Mouse (Mus musculus) midbrain, embryonic 16.5 days (tissue): ENCODE measurements at regions not wholly inside any gene's neighbourhood (a gene's known extent, or its start where the extent isn't known, plus 50 kb on each side); places are given as distances from the start of the nearest gene placed in this dataset.

Experiments used
- ATAC-seq: fragments of 200-750 bp; cut with Nextera tagmentation; 2 replicates; pipeline ENCODE4 v1.8.0; 2017; ENCODE audit warnings: moderate TSS enrichment
- H3K27ac ChIP-seq: fragments of 300-500 bp; sonication (generic); 2 replicates; pipeline ENCODE4 v1.5.1; 2014; ENCODE audit warnings: mild to moderate bottlenecking, low read length, mixed read lengths
- H3K27me3 ChIP-seq: fragments of 300-500 bp; sonication (generic); 2 replicates; pipeline ENCODE4 v1.6.1; 2014; ENCODE audit warnings: low read depth, low read length, mixed read lengths; ENCODE audit not compliant: control insufficient read depth, insufficient read depth
- H3K36me3 ChIP-seq: fragments of 300-500 bp; sonication (generic); 2 replicates; pipeline ENCODE4 v1.6.1; 2014; ENCODE audit warnings: mild to moderate bottlenecking, low read length, moderate library complexity, mixed read lengths; ENCODE audit not compliant: control insufficient read depth, insufficient read depth
- H3K4me1 ChIP-seq: fragments of 300-500 bp; sonication (generic); 2 replicates; pipeline ENCODE4 v1.6.1; 2014; ENCODE audit warnings: mild to moderate bottlenecking, low read length, mixed read lengths; ENCODE audit not compliant: control insufficient read depth, insufficient read depth
- H3K4me2 ChIP-seq: fragments of 300-500 bp; sonication (generic); 2 replicates; pipeline ENCODE4 v1.6.1; 2014; ENCODE audit warnings: mild to moderate bottlenecking, low read length, mixed read lengths
- H3K4me3 ChIP-seq: fragments of 300-500 bp; sonication (generic); 2 replicates; pipeline ENCODE4 v1.5.1; 2014; ENCODE audit warnings: low read depth, mild to moderate bottlenecking, low read length, moderate library complexity, mixed read lengths
- H3K9ac ChIP-seq: fragments of 300-500 bp; sonication (generic); 2 replicates; pipeline ENCODE4 v1.6.1; 2014; ENCODE audit warnings: low read depth, low read length, mixed read lengths
- H3K9me3 ChIP-seq: fragments of 300-500 bp; sonication (generic); replicated peaks from 2 replicates; pipeline ENCODE4 v1.6.1; 2014; ENCODE audit warnings: mild to moderate bottlenecking, low read length, mixed read lengths; ENCODE audit not compliant: control insufficient read depth, poor library complexity, severe bottlenecking
- WGBS: fragments of 180-500 bp; shearing (Covaris S2); extraction: QIAGEN DNeasy Blood & Tissue Kit; methylation state at CpG from one replicate; pipeline ENCODE4 v1.1.7; 2014; 5-methylcytosine and 5-hydroxymethylcytosine counted together

DNA sequence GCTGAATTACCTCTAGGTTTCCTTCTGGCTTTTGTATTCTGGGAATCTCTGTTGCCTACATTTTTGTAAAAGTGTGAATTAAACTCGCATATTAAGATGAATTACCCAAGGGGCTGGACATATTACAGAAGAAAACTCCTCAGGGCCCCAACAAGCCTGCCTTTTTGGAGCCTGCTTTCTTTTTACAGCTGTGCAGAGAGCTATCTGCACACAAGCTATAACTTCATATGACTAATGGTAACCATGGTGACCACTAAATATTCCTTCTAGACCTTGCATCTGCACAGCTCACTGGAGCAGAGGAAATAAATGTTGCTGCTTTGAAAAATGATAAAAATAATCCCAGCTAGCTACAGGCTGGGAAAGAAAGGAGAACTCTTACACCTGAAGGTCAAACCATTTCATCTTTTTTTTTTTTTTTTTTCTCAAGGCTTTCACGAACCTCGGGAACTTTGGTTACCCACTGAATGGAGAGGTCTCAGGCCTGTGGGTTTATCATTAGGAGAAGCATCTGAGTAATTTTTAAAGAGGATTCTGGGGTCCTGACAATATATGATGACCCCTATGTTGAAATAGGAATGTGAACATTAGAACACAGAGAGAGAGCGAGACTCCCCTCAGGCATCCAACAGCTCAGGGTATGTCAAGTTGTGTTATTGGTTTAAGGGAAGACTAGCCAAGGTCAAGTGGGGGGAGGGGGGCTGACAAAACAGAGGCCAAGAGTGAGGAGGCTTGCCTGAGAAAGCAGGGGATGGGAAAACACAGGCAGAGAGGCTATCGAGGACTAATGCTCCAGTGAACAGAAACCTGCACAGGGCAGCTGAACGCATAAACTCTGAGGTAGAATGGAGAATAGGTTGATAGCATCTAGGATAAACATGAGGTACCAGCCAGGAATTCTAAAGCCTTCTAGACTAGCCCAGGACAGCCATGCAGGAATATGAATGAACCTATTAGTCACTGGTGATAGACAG, 188.4 kb downstream of the Phlda1 start:
- Histone ChIP-seq H3K27me3 (no peaks in the 10 kb centered on the region), H3K27ac (peak overlapping the region; percentile 79), H3K9ac (no peak overlapping the region), H3K9me3 (no peaks in the 10 kb centered on the region), H3K4me1 (peaks cover 11% of the 10 kb centered on the region), H3K4me2 (no peak overlapping the region), H3K36me3 (no peaks in the 10 kb centered on the region), H3K4me3 (no peak overlapping the region)
- 51% methylated on average over 6 of the region's 6 CpGs for WGBS
- peak; percentile 96 for ATAC-seq

GRCm38 (mm10) chr10:111695918-111696760, 190.1 kb downstream of the Phlda1 start:
- Histone ChIP-seq H3K36me3 (no peaks in the 10 kb centered on the region), H3K4me2 (no peak overlapping the region), H3K9me3 (no peaks in the 10 kb centered on the region), H3K27me3 (no peaks in the 10 kb centered on the region), H3K4me3 (no peak overlapping the region), H3K4me1 (peaks cover 18% of the 10 kb centered on the region), H3K27ac (no peak overlapping the region), H3K9ac (no peak overlapping the region)
- WGBS: 81% methylated on average over 4 of the region's 4 CpGs
- ATAC-seq: no peak

DNA sequence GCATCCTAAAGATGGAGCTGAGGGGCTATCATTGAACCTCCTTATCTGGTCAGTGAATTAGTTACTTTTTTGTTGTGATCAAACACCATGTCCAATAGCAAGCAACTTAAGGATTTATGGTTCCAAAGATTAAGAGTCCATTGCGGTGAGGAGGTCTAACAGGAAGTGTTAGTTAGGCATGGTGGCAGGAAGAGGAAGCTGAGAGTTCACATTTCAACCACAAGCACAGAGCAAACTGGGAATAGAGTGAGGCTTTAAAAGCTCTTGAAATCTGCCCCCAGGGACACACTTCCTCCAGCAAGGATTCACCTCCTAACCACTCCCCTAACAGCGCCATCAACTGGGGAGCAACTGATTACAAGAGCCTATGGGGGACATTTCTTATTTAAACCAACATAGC, 190.9 kb downstream of the Phlda1 start:
- Histone ChIP-seq H3K9me3 (no peaks in the 10 kb centered on the region), H3K4me2 (no peak overlapping the region), H3K4me1 (peaks cover 18% of the 10 kb centered on the region), H3K4me3 (no peak overlapping the region), H3K36me3 (no peaks in the 10 kb centered on the region), H3K27me3 (no peaks in the 10 kb centered on the region), H3K27ac (no peak overlapping the region), H3K9ac (no peak overlapping the region)
- WGBS: 89% methylated on average over 2 of the region's 2 CpGs
- no peak for ATAC-seq

GRCm38 (mm10) chr10:111699557-111700508, 193.7 kb downstream of the Phlda1 start:
- 60% methylated on average over 16 of the region's 16 CpGs for WGBS
- H3K27ac ChIP-seq: peak overlapping the region; percentile 54; the same call in 1 of the 2 replicates
- H3K36me3 ChIP-seq: no peaks in the 10 kb centered on the region
- H3K4me3 ChIP-seq: no peak overlapping the region
- no peaks in the 10 kb centered on the region for H3K27me3 ChIP-seq
- H3K9ac ChIP-seq: no peak overlapping the region
- H3K4me2 ChIP-seq: no peak overlapping the region
- peaks cover 11% of the 10 kb centered on the region for H3K4me1 ChIP-seq
- H3K9me3 ChIP-seq: no peaks in the 10 kb centered on the region
- peak; percentile 72 for ATAC-seq

DNA sequence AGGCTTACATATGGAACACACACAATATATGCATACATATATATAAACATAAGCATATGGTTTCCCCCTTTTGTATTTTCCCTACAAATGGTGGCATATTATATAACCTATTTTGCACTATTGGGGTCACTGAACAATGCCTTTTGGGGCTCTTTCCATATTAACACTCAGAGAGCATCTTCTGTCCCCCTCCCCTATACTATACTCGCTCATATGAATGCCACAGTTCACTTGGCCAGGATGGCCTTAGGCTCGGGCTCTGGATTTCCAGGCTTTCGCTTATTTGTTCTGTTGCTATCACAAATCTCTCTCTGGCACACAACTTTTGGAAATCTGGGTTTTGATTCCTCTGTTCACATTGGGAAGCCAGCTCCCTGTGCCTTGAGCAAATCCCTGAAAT, 194.5 kb downstream of the Phlda1 start:
- no peak overlapping the region for H3K4me2 ChIP-seq
- peaks cover 8% of the 10 kb centered on the region for H3K4me1 ChIP-seq
- ATAC-seq: no peak
- no peak overlapping the region for H3K27ac ChIP-seq
- no peaks in the 10 kb centered on the region for H3K36me3 ChIP-seq
- WGBS: 80% methylated on average over 3 of the region's 3 CpGs
- no peak overlapping the region for H3K9ac ChIP-seq
- H3K27me3 ChIP-seq: no peaks in the 10 kb centered on the region
- H3K9me3 ChIP-seq: no peaks in the 10 kb centered on the region
- H3K4me3 ChIP-seq: no peak overlapping the region

- Histone ChIP-seq H3K27ac (no peak overlapping the region), H3K36me3 (no peaks in the 10 kb centered on the region), H3K27me3 (no peaks in the 10 kb centered on the region), H3K4me3 (no peak overlapping the region), H3K9me3 (no peaks in the 10 kb centered on the region), H3K9ac (no peak overlapping the region), H3K4me1 (peaks cover 8% of the 10 kb centered on the region), H3K4me2 (no peak overlapping the region)
- 69% methylated on average over 4 of the region's 4 CpGs for WGBS
- ATAC-seq: no peak
Measured at GRCm38 (mm10) chr10:111701138-111701537, 195.1 kb downstream of the Phlda1 start.

GRCm38 (mm10) chr10:111702435-111702834, 196.3 kb downstream of the Phlda1 start:
- H3K4me2 ChIP-seq: no peak overlapping the region
- H3K4me1 ChIP-seq: peaks cover 8% of the 10 kb centered on the region
- H3K9me3 ChIP-seq: no peaks in the 10 kb centered on the region
- no peaks in the 10 kb centered on the region for H3K27me3 ChIP-seq
- no peak for ATAC-seq
- 98% methylated on average over 6 of the region's 6 CpGs for WGBS
- H3K36me3 ChIP-seq: no peaks in the 10 kb centered on the region
- H3K27ac ChIP-seq: no peak overlapping the region
- H3K4me3 ChIP-seq: no peak overlapping the region
- H3K9ac ChIP-seq: no peak overlapping the region

- no peak for ATAC-seq
- WGBS: 96% methylated on average over 3 of the region's 3 CpGs
- Histone ChIP-seq H3K4me1 (peaks cover 8% of the 10 kb centered on the region), H3K27ac (no peak overlapping the region), H3K9me3 (no peaks in the 10 kb centered on the region), H3K27me3 (no peaks in the 10 kb centered on the region), H3K4me2 (no peak overlapping the region), H3K9ac (no peak overlapping the region), H3K36me3 (no peaks in the 10 kb centered on the region), H3K4me3 (no peak overlapping the region)
Measured at GRCm38 (mm10) chr10:111703447-111703846, 197.4 kb downstream of the Phlda1 start.
